Mouse (Mus musculus) cerebellum, adult 8-10 months (tissue): ENCODE results near the gene Cebpg.

Experiments used
- DNase-seq: peaks from one replicate; pipeline ENCODE4 v3.0.0; 2022

The Cebpg gene

DNA sequence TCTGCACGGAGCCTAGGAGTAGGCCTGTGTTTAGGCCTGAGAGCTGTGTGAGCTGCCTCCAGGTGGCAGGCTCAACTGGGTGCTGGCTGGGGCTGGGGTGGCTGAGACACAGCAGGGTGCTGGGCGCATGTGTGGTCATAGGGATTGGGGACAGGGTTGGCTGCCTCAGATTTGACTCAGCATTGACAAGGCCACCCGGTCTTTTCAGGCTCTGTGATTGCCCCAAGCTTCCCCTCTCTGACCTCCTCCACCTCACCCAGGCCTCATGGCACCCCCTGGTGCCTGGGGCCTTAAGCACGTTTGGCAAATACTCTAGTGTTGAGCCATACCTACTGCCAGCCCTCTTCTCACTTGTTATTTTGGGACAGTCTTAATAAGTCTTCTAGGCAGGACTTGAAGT is 33.1 kb downstream of the Cebpg start:
- no peak for DNase-seq

GRCm38 (mm10) chr7:35021365-35021764 is 35.0 kb downstream of the Cebpg start:
- no peak for DNase-seq

DNA sequence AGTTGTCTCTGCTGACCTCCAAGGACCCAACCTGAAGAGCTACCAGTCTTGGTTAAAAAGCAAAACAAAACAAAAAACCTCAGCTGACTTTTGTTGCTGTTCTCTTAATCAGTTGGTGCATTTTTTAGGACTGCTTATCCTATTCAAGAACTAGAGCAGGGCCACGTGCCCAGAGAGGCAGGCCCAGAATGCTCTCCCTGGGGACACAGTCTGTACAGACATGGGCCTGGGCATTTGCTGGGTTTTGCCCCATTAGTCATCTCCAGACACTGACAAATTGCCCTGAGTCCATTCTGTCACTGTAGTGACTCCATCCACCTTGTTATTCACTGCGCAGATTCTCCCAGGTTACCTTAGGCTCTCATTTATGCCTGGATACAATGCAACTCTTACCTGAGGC is 41.1 kb downstream of the Cebpg start:
- no peak for DNase-seq

- no peak for DNase-seq
Observed at GRCm38 (mm10) chr7:35013228-35013627, 43.1 kb downstream of the Cebpg start.

DNA sequence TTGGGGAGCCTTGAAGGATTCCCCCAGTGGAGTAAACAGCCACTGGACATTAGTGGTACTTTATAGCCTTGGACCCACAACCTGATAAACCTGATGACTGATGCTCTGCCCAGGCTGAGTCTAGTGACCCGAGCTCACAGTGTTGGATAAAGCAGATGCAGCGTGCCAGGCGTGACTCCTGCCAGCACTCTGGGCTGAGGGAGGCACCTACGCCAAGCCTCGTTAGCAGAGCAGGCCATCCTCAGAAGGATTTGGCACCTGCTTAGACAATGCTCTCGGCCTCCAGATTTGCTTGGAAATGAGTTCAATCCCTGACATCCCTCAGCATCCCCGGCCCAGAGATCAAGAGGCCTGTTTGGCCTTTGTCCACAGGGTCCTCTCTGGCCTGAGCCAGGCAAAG is 49.7 kb downstream of the Cebpg start:
- DNase-seq = no peak

DNA sequence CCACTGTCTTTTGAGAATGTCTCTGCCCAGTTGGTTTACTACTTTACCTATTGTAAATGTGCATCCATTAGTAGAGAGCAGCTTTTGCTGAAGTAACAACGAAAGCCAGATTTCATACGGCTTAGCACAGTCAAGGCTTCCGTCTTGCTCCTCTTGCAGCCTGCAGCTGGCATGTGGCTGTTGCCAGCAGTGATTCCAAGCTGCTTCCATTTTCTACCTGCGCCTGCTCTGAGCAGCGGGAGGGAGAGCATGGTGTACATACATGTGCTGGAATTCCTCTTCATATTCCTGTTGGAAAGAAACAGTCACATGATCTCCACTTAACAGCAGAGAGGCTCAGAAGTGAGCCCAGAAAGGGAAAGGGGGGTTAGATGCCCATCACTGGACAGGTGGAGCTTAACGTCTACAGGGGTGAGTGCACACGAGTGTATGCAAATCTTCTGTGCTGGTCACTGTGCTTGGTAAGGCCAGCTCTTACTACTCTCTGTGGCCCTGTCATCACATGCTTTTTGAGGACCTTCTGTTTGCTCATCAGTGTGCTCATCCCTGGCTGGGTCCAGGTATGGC is 53.1 kb downstream of the Cebpg start:
- no peak for DNase-seq

DNA sequence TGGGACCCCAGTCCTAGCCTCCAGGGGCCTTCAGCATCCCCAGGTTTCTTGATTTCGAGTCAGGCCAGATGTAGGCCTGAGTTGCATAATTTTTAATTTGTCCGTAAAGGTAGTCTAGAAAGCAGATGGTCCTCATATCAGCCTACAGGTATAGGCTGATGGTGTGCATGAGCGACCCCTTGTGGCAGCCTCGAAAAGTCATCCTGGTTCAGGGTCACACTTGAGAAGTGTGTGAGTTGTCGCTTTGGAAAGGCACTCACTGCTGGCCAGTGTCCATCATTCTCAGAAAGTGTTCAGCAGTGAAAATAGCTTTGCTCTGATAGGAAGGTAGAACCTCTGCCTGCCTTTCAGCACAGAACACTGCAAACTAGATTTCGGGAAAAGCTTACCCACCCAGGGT is 55.5 kb downstream of the Cebpg start:
- DNase-seq = peak; percentile 16
